Mouse (Mus musculus) spleen, postnatal 36 days (tissue): ENCODE measurements around the gene Kirrel3.

Source experiments
- DNase-seq, 2 experiments: peaks; one replicate each; pipeline ENCODE4 v3.0.0; 2022; ENCODE audit warnings: low spot score in 2 of 2, mixed read lengths in 1 of 2

Kirrel3 gene

DNA sequence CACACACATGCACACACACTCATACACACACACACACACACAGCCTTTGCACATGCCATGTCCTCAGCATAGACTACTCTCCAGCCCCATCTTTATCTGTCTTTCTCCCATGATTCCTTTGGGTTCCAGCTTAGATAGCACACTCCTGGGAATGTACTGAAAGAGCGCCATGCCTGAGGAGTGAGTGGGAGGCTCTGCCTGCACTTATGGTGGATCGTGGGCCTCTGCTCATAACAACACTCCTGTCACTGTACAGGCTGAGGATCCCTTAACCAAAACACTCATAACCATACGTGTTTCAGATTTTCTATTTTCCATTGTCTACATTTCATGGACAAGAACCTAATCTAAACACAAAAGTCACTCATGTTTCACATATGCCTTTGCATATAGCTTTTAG, 398.6 kb downstream of the Kirrel3 start:
- no peak for DNase-seq

DNA sequence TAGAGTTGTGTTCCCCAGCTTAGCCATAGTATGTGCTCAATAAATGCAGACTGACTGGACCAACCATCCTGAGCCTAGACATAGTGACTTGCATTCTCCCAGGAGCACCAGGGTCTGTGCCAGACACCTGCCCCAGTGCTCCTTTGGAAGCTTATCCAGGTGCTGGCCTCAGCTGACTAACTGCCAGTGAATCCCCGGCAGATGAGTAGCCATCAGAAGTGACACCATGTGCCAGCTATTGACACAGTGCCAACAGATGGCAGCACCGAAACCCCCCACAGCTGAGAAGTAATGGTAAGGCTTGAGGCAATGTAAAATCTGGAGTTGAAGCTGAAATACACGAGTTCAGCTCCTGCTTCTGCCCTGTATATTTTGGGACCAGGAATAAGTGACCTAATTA, 399.2 kb downstream of the Kirrel3 start:
- no peak for DNase-seq

DNA sequence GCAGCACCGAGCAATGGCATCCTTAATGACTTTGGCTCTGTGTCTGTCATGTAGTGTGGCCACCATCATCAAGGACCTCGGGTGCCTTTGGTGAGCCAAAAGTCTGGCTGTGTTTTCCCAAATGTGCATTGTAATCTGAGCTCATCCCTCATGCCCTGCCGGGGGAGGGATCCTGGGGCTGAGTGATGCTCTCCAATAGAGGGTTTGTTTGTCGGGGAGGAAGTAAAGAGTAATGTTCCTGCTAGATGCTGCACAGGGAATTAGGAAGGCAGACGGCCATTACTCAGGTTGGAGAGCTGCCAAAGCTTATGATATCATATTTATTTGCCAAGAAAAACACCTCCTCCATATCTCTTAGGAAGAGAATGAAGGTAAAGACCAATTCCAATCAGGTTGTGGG, 401.1 kb downstream of the Kirrel3 start:
- no peak for DNase-seq

DNA sequence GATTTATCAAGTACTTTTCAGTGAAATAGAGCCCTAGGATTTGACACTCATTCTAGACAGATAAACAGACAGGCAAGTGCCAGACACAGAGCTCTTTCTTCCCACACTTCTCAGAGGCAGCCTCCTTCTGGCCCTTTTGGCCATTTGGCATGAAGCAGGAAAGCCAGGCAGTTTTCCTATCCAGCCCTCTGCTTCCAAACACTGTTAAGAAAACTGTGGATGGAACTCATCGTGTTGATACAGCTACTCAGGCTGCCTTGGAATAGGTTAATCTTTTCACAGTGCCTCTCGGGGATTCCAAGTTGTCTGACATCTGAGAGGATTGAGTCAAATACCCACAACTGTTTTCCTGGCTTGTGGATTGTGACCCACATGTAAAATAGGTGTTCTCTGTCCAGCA, 401.5 kb downstream of the Kirrel3 start:
- DNase-seq, result no peak

DNA sequence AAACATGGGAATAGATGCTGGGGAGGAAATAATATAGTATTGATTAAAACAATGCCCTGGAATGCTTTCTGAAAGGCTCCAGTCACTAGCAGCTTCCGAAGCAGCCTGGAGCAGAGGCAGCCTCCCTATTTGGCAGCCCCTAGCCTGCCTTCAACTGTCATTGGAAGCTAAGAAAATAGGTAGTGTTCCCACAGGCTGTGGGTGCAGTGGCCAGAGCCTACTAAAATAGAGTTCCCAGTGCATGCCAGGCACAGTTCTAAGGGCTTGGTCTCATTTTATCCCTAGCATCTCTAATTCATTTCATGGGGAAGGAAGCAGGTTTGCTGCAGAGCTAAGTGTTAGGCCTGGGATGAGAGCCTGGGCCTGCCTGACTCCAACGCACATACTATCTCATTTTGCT, 402.6 kb downstream of the Kirrel3 start:
- no peak for DNase-seq

DNA sequence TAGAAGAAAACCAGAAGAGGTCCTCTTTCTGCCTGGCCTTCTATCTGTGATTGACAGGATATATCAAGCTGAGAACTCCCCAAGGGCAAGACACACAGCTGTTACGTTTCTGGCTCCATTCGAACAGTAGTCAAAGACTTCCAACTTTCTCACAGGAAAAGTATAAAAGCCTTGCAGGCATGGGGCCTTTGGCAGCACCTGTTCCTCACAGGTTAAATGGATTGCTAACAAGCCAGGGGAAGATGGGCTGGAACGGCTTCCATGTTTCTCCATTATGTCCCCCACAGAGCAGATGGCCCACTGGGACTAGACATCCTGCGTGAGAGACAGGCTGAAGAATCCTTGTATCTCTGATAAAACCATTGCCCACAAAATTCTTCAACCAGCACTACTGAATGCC, 415.5 kb downstream of the Kirrel3 start:
- no peak for DNase-seq

DNA sequence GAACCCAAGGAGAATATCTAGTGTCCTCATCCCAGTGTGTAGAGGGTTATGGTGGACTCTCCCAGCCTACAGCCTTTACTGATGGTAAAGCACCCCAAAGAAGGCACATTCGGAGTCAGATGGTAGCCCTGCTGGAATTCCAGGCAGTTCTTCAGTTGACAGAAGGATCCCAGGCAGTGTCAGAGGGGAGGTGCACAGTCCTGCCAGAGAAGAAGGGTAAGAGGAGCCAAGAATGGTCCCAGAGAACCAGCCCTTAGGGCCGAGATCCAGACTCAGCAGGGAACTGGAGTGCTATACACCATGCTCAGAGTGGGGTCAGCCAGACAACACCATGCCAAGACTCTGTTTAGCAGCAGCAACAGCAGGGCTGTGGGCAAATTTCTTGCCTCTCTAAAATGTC, 416.2 kb downstream of the Kirrel3 start:
- DNase-seq, result no peak

DNA sequence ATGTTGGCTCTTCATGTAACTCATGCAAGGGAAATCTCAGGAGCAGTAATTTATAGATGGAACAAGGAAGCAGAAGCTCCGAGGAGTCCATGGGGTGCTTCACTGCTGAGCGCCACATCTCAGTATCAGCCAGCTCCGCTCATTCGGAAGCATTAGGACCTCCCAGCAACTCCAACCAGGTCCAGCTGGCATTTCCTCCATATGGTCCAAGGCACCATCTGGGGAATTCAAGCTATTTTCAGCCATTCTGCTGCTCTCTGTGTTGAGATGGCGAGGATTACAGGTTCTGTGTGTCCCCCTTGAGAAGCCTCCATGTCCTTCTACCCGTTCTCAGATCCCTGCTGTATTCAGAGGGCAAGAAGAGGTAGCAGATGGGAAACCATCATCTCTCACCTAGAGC, 419.5 kb downstream of the Kirrel3 start:
- no peak for DNase-seq

DNA sequence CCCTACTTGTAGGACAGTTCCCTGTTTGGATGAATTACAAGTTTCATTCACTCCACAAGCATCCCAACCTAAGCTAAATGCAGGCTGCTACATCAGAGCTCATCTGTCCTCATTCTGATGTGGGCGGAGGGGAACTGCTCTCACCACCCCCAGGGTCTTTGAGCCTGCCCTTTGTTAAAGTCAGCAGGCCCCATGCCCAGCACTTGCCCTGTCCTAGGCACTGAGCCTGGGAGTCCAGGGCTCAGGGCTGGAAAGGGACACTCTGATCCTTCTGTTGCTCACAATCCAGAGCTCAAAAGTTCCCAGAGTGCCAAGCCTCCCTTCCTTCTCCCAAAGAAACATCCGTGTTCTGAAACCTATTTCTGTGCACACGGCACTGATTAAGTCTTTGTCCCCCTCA, 422.3 kb downstream of the Kirrel3 start:
- no peak for DNase-seq

DNA sequence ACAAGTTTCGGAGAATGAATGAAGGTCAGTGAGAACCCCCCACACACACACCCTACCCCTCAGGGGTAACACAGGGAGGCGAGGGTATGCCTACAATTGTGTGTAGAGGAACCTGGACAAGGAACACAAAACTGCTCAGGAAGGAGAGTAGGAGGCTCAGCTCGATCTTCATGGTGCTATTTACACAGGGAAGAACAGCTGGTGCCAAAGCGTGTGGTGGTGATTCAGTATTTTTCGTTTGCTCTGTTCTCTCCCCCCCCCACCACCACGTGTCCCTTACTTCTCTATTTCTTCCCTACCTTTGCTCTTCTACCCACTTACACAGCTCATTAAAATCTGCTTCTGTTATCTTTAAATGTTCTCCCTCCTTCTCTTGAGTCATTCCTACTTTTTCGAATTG, 426.1 kb downstream of the Kirrel3 start:
- no peak for DNase-seq

DNA sequence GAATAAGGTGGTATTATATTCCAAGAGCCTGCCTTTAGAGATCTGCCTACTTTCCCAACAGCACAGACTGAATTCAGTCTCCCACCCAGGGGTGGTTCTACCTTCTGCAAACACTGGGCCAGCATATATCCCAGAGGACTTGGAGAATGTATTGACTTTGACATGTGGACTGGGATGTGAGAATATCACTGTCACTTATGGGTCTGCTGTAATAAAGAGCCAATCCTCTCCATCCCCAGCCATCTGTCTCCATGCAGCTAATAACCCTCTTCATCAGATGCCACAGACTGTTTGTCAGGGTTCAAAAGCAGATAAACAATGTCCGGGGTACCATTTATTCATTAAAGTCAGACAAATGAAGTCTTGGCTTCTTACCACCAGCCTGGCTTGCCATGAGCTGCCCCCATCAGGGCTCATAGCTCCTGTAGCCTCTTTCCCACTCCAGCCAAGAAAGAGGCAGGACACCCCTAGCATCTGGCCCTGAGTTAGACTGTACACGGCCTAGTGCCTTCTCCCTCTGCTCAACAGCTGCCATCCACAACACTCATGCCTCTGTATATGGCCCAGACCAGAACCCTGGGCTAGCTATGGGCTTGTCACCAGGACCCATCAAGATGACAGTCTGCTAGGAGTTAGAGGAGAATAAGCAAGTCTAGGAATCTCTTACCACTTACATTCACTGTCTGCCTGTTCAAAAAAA, 426.7 kb downstream of the Kirrel3 start:
- no peak for DNase-seq

DNA sequence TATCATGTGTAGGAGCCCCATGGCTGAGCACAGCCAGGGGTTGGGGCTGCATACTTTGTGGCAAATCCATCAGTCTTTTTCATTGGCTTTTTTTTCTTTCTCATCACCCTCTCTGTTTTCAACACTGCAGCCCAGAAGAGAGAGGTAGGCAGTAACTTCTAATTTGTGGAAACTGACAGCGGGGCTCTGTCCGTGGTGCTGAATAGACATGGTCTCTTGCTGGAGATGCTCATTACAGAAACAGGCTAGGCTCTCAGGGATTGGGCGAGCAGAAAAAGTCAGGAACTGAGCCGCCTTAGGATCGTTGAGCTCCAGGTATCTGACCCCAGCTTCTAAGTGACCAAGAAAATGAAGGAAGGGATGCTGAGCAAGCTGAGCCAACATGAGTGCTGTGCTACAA, 427.3 kb downstream of the Kirrel3 start:
- DNase-seq, result no peak

DNA sequence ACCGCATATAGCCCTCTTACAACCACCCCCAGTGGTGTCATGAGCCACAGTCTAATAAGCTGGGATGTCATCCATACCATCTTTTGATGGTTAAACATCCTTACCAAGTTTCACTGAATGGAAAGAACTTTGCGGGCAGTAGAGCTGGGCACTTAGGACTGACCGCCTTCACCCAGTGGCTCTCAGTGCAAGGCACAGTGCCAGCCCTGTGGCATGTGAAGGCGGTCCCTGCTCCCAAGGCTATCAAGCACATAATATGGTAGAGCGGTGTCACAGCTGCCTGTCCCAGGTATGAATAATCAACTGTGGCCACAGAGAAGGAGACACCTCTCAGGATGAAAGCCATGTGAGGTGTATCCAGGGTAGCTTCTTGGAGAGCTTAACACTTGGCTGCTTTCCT, 433.3 kb downstream of the Kirrel3 start:
- no peak for DNase-seq

DNA sequence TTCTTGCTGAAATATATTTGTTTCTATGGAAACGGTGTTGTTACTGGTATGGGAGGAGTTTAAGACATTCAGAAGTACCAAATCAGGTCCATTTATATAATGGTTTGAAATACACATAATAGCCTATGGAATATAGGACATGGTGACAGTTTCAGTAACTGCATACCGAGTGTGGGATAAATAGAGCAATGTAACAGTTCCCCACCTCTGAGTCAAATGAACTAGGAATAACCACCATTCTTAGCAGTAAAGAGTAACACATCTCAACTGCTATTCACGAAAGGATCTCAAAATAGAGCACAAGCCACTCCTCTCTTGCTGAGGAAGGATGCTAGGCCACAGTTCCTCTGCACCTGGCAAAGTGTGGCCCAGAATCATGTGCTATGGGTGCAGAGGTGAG, 434.4 kb downstream of the Kirrel3 start:
- no peak for DNase-seq

DNA sequence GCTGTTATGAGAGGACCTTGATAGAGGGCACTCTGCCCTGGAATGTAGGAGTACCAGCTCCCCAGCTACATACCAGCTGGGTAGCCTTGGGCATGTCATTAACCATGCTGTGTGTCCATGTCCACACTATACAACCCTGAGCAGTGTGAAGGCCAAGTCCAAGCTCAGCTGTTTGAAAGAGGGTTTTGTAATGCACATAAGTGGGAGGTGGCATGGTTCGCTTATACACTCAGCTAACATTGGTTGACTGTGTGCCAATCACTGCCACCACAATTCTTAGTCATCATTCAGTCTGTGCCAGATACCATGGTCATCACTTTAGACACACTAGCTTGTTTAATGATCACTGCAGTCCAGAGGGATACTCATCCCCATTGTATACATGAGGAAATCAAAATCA, 436.2 kb downstream of the Kirrel3 start:
- DNase-seq, result no peak

DNA sequence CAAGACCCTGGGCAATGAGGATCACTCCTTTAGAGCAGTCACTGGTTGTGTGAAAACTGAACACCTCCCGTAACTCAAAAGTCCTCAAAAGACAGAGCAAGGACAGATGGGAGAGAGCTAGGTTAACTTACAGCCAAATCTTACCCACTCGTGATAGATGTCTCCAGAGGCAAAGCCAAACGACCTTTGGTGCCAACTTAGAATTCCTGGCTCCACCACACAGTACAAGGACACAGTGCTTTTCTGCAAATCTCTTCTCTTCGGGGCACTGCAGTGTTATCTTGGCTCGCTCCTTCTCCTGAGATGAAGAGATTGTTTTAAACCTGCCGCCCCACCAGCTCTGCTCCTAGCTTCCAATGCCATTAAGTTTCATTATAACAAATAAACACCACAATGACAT, 437.0 kb downstream of the Kirrel3 start:
- no peak for DNase-seq

DNA sequence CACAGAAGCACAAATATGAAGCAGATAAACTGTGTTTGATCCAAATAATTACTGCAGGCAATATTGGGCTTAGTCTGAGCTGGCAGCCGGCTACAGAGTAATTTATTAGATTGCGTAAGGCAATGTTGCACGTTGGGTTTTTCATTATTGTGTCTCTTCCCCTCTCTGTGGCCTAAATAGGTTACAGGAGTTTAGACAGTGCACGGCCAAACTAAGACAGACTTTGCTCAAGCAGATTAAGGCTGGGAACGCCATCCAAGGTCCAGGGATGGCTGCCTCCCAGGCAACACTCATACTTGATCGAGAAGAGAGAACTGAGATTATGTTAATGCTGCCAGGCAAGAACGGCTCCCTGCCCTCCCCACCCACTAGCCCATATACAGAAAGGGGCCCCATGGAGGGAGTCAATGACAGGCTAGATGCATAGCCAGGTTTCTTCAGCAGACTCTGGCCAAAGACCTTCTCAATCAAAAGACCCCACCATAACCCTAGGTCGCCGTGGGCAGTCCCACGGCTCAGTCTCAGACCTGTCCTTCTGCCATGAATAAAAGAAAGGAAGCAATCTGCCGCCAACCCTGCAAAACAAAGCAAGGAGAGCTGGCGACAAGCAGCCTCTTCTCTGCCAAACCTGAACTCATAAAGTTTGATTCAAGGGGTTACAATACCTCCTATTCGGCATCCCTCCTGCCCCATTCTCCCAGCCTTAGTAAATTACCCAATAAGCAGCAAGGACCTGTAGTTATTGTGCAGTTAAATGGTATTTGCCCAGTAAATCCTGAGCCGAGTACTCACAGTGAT, 437.6 kb downstream of the Kirrel3 start:
- no peak for DNase-seq

DNA sequence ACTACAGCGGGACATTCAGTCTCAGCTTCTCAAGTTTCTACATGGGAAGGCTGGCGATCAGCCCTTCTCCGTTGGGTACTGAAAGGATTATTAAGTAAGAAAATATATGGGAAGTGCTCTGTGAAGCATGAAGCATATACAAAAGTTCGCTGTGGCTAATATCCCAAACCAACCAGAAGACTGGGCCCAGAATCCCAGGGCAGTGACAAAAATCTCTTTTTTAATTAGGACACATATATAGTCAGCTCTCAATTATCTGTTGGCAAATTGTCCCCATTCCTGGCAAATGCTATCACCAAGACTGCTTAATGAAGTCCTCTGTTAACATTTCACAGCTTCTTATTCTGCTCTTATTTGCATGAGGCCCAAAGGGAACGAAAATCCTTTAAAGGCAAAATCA, 439.9 kb downstream of the Kirrel3 start:
- DNase-seq, result no peak

DNA sequence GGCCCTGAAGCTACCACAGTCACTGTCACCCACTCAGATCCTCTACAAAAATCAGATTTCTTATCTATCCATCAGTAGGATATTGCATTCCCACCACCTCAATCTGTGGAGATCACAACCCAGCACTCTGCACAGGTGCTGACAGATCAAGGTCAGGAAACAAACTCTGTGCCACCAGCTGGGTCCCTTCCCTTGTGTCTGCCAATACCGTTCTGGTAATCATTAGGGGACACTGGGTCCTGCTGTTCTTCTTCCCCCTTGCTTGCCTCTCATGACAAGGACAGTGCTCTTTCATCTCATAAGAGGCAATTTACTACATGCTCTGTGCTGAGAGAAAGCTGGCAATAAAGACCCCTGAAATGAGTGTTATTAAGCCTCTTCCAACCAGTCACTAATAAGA, 444.7 kb downstream of the Kirrel3 start:
- DNase-seq, result no peak

DNA sequence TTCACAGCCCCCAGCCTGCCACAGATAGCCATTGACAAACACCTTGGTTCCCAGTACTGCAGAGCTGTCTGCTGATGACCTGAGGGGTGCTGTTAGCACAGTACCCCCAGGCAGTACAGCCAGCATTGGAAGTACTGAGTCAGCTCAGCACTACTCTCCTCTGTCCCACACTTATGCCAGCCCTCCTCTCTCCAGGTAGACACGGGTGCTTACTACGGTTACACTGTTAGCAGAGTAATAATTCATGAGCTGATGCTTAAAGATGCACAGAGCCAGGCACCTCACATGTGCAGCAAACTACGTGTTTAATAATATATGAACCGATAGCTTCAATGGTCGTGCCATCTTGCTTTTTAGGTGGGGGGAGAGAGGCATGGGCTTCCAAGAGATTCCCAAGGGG, 452.4 kb downstream of the Kirrel3 start:
- DNase-seq, result no peak

DNA sequence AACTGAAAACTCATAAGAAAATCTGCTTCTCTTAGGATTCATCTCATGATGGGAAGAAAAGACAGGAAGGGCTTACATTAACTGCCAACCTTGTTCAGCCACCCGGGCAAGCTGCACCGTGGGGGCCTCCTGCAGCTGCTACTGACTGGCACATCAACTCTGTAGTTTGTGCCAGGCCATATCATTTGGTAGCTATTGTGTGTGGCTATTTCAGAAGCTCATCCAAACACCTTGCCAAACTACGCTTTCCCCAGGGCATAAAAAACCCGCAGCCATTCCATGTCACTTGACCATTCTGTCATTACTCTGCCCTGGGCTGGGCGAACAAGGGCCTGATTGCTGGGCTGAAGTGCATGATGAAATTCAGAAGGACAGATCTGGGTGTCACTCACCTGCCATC, 453.9 kb downstream of the Kirrel3 start:
- DNase-seq, result no peak

DNA sequence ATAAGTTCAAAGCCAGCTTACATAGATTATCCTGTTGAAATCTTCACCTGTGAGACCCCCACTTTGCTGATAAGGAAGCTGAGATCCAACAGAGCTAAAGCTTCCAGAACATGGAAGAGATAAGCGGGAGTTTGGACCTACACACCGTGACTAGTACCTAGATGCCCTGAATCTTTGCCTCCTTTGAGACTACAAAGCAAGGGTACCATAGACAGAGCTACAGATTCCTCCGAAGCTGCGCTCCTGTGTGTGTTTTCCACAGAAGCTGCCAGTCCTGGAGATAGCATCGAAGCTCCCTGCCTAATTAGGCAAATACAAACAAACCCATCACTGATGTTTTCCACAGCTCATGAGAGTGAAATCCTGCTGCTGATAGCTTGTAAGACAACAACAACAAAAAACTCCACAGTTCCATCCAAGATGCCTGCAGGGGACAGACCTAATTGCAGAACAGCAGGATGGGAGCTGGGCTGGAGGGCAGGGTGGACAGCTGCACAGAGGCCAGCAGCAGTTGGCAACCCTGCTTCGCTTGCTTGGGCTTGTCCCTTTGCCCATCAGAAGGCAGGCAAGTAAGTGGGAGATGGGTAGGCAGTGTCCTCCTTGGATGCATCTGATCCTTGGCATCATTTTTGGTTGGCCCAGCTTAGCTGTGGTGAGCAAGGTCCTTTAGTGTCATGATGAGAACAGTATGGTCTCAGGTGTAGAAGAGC, 456.6 kb downstream of the Kirrel3 start:
- DNase-seq, result no peak

DNA sequence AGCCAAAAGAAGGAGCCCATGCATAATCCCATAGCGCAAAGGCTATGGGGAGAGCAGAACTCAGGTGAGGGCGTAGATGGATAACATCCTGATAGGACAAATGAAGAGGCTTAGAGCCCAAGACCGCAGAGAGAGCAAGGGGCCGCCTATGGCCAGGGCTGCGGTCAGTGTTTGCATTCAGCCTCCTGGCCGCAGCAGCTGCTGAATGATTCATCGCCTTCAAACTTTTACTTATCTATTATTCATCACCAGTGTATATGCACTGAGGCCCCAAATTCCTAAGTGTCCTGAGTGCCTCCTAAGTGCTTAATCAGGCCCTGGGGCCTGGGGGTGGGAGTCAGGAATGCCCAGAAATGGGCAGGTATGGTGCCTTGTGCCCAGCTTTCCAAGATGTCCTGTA, 457.3 kb downstream of the Kirrel3 start:
- no peak for DNase-seq
